Mouse (Mus musculus): Measurements from ENCODE around the gene Olfr1359.

GRCm38 (mm10) chr13:21706669-21707068 is 8.8 kb downstream of the Olfr1359 start:
- TF ChIP-seq CTCF (IDR thresholded peaks at IDR 0.05; ENCODE audit: low read depth, low read length) (no peak), GATA1 (IDR thresholded peaks at IDR 0.05; ENCODE audit: borderline replicate concordance, low read length) (no peak)
